Mouse (Mus musculus): ENCODE results near the gene Cers5.
A peak's percentile ranks its signal among the peaks of the same experiment; 100 is the strongest.
"Not testable (repeated sequence)": the region's sequence is repeated elsewhere in the genome, so short reads cannot be mapped to it uniquely, and the experiment has no call there.

The Cers5 gene

GRCm38 (mm10) chr15:99710221-99711190 lies 62.2 kb downstream of the Cers5 start:
- no peak for DNase-seq (ENCODE audit: extremely low spot score, low spot score)

- DNase-seq (ENCODE audit: extremely low spot score, low spot score): no peak
These were observed 64.5 kb downstream of the Cers5 start for GRCm38 (mm10) chr15:99708176-99708575.

DNA sequence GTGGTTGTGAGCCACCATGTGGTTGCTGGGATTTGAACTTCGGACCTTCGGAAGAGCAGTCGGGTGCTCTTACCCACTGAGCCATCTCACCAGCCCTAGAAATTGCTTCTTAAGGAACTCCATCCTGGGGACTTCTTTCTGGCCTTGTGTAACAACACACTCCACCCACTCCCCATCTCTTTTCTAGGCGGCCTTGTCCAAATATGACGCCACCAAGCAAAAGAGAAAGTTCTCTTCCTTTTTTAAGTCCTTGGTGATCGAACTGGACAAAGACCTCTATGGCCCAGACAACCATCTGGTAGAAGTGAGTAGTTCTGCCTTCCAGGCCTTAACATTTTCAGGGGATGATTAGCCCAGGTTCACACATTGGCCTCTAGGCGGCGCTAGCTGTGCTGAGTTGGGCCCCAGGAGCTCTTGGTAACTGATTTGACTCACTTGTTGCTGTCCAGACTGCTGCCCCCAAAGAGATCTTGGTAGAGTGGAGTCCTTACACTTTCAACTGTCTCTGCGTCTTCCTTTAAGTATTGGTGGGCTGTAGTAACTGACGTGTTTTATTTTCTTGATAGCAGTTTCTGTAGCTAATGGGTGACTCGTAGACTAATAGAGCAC lies 67.1 kb downstream of the Cers5 start, which contains the start of gene Gm17349:
Gene Gm17349, minus strand, starts transcription at position 51 of the 609 bp plus-strand sequence.
- DNase-seq (ENCODE audit: extremely low spot score, low spot score): peak; percentile 48

- peak; percentile 29 for DNase-seq (ENCODE audit: extremely low spot score, low spot score)
These were observed 67.8 kb downstream of the Cers5 start for GRCm38 (mm10) chr15:99704881-99705280.

- DNase-seq (ENCODE audit: extremely low spot score, low spot score): no peak
These were observed 68.5 kb downstream of the Cers5 start for GRCm38 (mm10) chr15:99704041-99704681.

GRCm38 (mm10) chr15:99703676-99704040 lies 69.0 kb downstream of the Cers5 start:
- DNase-seq (ENCODE audit: extremely low spot score, low spot score): no peak

DNA sequence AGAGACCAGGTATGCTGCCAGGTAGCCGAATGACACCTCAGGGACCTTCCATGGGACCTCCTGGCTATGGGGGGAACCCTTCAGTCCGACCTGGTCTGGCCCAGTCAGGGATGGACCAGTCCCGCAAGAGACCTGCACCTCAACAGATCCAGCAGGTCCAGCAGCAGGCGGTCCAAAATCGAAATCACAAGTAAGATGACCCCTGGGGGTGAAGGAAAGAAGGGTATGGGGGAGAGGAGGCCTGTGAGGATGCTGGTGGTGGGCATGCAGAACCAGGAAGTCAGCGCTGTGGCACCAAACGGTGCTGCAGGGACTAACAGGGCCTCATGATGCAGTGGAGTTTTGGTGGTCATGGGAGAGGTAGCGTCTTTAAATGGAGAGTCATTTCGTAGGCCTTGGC lies 69.6 kb downstream of the Cers5 start:
- DNase-seq (ENCODE audit: extremely low spot score, low spot score): no peak

DNA sequence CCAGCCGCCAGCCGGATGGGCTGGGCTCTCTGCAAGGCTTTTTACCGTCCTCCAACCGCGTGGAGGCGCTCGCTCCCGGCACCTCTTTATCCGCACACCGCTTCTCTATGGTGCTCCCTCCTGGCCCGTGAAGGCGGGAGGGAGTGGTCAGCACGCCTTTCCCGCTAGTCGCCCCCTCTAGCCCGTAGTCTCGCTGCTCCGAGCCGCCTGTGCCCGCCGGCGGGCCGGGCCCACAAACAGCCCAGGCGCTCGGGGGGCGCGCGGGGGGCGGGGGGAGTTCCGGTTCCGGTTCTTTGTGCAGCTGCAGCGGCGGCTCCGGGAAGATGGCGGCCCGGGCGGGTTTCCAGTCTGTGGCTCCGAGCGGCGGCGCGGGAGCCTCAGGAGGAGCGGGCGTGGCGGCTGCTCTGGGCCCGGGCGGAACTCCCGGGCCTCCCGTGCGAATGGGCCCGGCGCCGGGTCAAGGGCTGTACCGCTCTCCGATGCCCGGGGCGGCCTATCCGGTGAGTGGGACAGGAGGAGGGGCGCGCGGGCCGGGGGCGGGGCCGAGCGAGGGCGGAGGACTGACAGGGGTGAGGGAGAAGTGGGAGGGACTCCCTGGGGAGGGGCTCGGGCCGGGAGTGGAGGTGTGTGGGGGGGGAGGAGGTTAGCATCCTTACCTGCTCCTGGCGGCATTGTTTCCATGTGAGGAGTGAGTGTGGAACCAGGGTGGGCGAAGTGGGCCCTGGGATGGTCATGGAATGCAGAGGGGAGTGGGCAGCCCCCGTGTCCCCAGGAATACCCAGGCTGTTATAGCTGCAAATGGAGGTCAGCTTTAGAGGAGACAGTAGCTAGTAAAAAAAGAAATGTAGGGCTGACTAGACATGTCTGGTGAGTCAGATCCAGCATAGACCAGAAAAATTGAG lies 70.4 kb downstream of the Cers5 start, which contains the start of gene Smarcd1:
Gene Smarcd1, plus strand, starts transcription at position 131 of the 902 bp plus-strand sequence.
- peak; percentile 98 for DNase-seq (ENCODE audit: extremely low spot score, low spot score)

GRCm38 (mm10) chr15:99701640-99701998 lies 71.1 kb downstream of the Cers5 start:
- not testable (repeated sequence) for DNase-seq (ENCODE audit: extremely low spot score, low spot score)

- DNase-seq (ENCODE audit: extremely low spot score, low spot score): no peak
These were observed 72.2 kb downstream of the Cers5 start for GRCm38 (mm10) chr15:99700219-99701106.

GRCm38 (mm10) chr15:99699715-99700114 lies 73.0 kb downstream of the Cers5 start:
- DNase-seq (ENCODE audit: extremely low spot score, low spot score): no peak

GRCm38 (mm10) chr15:99698533-99699085 lies 74.1 kb downstream of the Cers5 start:
- no peak for DNase-seq (ENCODE audit: extremely low spot score, low spot score)

DNA sequence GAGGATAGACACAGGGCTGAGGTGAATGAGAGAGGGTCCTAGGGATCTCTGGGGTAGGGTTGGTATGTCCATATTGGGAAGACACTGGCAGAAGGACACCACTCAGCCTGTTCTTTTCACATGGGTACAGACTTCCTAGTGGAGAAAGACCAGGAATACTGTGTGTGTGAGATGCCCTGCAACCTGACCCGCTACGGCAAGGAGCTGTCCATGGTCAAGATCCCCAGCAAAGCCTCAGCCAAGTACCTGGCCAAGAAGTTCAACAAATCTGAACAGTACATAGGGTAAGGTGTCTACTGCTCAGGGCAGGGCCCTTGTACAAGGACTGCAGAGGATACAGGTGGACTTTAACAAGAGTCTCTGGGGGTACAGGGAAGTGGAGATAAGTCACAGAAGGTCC lies 75.4 kb downstream of the Cers5 start:
- DNase-seq (ENCODE audit: extremely low spot score, low spot score): no peak

GRCm38 (mm10) chr15:99691976-99692375 lies 80.7 kb downstream of the Cers5 start:
- no peak for DNase-seq (ENCODE audit: extremely low spot score, low spot score)

- no peak for DNase-seq (ENCODE audit: extremely low spot score, low spot score)
These were observed 81.8 kb downstream of the Cers5 start for GRCm38 (mm10) chr15:99690924-99691323.

DNA sequence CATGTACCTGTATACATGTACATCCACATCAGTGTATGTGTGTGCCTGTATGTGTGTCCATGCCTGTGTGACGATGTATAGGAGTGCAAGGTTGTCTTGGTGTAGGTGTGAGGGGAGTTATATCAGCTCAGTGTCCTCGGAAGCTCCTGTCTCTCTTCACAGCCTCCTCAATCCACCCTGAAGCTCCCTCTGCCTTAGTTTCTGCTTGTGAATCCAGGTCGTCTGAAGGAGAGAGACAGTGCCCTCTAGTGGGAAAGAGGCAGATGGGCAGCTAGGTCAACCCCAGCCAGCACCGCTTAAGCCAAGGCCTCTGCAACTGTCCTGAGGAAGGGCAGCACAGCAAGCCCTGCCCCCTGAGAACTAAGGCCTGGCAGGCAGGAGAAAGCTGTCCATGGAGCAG lies 84.0 kb downstream of the Cers5 start:
- peak; percentile 70 for DNase-seq (ENCODE audit: extremely low spot score, low spot score)

All from neural tube, embryonic 10.5 days (tissue).